Mouse (Mus musculus): ENCODE results near the gene Ahnak. TPM values are rescaled to one million over a fixed set of nuclear protein-coding genes. Genes with fewer than 3 reads are reported as not detected.

Gene Ahnak
- polyA plus RNA-seq, 1 experiment from 2014 or later, result 22.2 TPM

GRCm38 (mm10) chr19:9106096-9106495 is 117.0 kb downstream of the Ahnak start:
- H3K36me3 ChIP-seq (ENCODE audit: control insufficient read depth, insufficient read depth, low read length), result no peaks in the 10 kb centered on the region
- H3K27ac ChIP-seq (ENCODE audit: low read depth), result peak overlapping the region; percentile 62; the same call in 1 of the 2 replicates
- ATAC-seq (replicated peaks; ENCODE audit: low FRiP score, low TSS enrichment, low read depth), result peak; percentile 18; the same call in 1 of the 2 replicates
- H3K9ac ChIP-seq (ENCODE audit: low read length), result no peak overlapping the region
- no peak overlapping the region for H3K4me2 ChIP-seq (ENCODE audit: low read length)
- H3K9me3 ChIP-seq (ENCODE audit: control insufficient read depth, low read length), result no peaks in the 10 kb centered on the region
- no peak overlapping the region for H3K4me3 ChIP-seq (ENCODE audit: low read depth, low read length)
- no peak for DNase-seq (ENCODE audit: low spot score)
- WGBS, result 32% methylated on average over 5 of the region's 5 CpGs
- H3K4me1 ChIP-seq (replicated peaks; ENCODE audit: control insufficient read depth, insufficient read depth, low read length), result peaks cover 20% of the 10 kb centered on the region
- H3K27me3 ChIP-seq (replicated peaks; ENCODE audit: control insufficient read depth, insufficient read depth, low read length), result no peaks in the 10 kb centered on the region

GRCm38 (mm10) chr19:9106751-9107378 is 117.8 kb downstream of the Ahnak start:
- DNase-seq (ENCODE audit: low spot score) (peak; percentile 56), ATAC-seq (replicated peaks; ENCODE audit: low FRiP score, low TSS enrichment, low read depth) (peak; percentile 88)
- 17% methylated on average over 4 of the region's 4 CpGs for WGBS
- no peaks in the 10 kb centered on the region for H3K9me3 ChIP-seq (ENCODE audit: control insufficient read depth, low read length)
- 0 out of 2 replicates have a peak overlapping the region, but pooled peaks have one; percentile 14 for H3K4me2 ChIP-seq (ENCODE audit: low read length)
- no peak overlapping the region for H3K9ac ChIP-seq (ENCODE audit: low read length)
- H3K27ac ChIP-seq (ENCODE audit: low read depth), result peak overlapping the region; percentile 62
- peaks cover 20% of the 10 kb centered on the region for H3K4me1 ChIP-seq (replicated peaks; ENCODE audit: control insufficient read depth, insufficient read depth, low read length)
- H3K36me3 ChIP-seq (ENCODE audit: control insufficient read depth, insufficient read depth, low read length), result no peaks in the 10 kb centered on the region
- no peaks in the 10 kb centered on the region for H3K27me3 ChIP-seq (replicated peaks; ENCODE audit: control insufficient read depth, insufficient read depth, low read length)
- no peak overlapping the region for H3K4me3 ChIP-seq (ENCODE audit: low read depth, low read length)

- Histone ChIP-seq H3K4me2 (ENCODE audit: low read length) (0 out of 2 replicates have a peak overlapping the region, but pooled peaks have one; percentile 14), H3K9ac (ENCODE audit: low read length) (no peak overlapping the region), H3K9me3 (ENCODE audit: control insufficient read depth, low read length) (no peaks in the 10 kb centered on the region), H3K4me3 (ENCODE audit: low read depth, low read length) (no peak overlapping the region), H3K27ac (ENCODE audit: low read depth) (peak overlapping the region; percentile 62), H3K27me3 (replicated peaks; ENCODE audit: control insufficient read depth, insufficient read depth, low read length) (no peaks in the 10 kb centered on the region), H3K4me1 (replicated peaks; ENCODE audit: control insufficient read depth, insufficient read depth, low read length) (peaks cover 20% of the 10 kb centered on the region), H3K36me3 (ENCODE audit: control insufficient read depth, insufficient read depth, low read length) (0 out of 2 replicates have a peak, but pooled peaks cover 2% of the 10 kb centered on the region)
- peak; percentile 54 for DNase-seq (ENCODE audit: low spot score)
- WGBS, result 50% methylated on average over 1 of the region's 1 CpGs
- peak; percentile 42 for ATAC-seq (replicated peaks; ENCODE audit: low FRiP score, low TSS enrichment, low read depth)
Measured at GRCm38 (mm10) chr19:9107379-9107755, 118.3 kb downstream of the Ahnak start.

GRCm38 (mm10) chr19:9108536-9108935 is 119.5 kb downstream of the Ahnak start:
- no peak for ATAC-seq (replicated peaks; ENCODE audit: low FRiP score, low TSS enrichment, low read depth)
- no peak overlapping the region for H3K4me3 ChIP-seq (ENCODE audit: low read depth, low read length)
- 89% methylated on average over 1 of the region's 1 CpGs for WGBS
- no peak overlapping the region for H3K27ac ChIP-seq (ENCODE audit: low read depth)
- H3K9ac ChIP-seq (ENCODE audit: low read length), result no peak overlapping the region
- no peak overlapping the region for H3K4me2 ChIP-seq (ENCODE audit: low read length)
- peaks cover 20% of the 10 kb centered on the region for H3K4me1 ChIP-seq (replicated peaks; ENCODE audit: control insufficient read depth, insufficient read depth, low read length)
- DNase-seq (ENCODE audit: low spot score), result no peak
- H3K27me3 ChIP-seq (replicated peaks; ENCODE audit: control insufficient read depth, insufficient read depth, low read length), result no peaks in the 10 kb centered on the region
- peaks cover 8% of the 10 kb centered on the region for H3K36me3 ChIP-seq (ENCODE audit: control insufficient read depth, insufficient read depth, low read length)
- no peaks in the 10 kb centered on the region for H3K9me3 ChIP-seq (ENCODE audit: control insufficient read depth, low read length)

- Histone ChIP-seq H3K4me1 (replicated peaks; ENCODE audit: control insufficient read depth, insufficient read depth, low read length) (peaks cover 16% of the 10 kb centered on the region), H3K9me3 (ENCODE audit: control insufficient read depth, low read length) (no peaks in the 10 kb centered on the region), H3K4me2 (ENCODE audit: low read length) (no peak overlapping the region), H3K27ac (ENCODE audit: low read depth) (no peak overlapping the region), H3K36me3 (ENCODE audit: control insufficient read depth, insufficient read depth, low read length) (peaks cover 13% of the 10 kb centered on the region), H3K27me3 (replicated peaks; ENCODE audit: control insufficient read depth, insufficient read depth, low read length) (no peaks in the 10 kb centered on the region), H3K9ac (ENCODE audit: low read length) (no peak overlapping the region), H3K4me3 (ENCODE audit: low read depth, low read length) (no peak overlapping the region)
- peak; percentile 40; the same call in 1 of the 2 replicates for ATAC-seq (replicated peaks; ENCODE audit: low FRiP score, low TSS enrichment, low read depth)
- DNase-seq (ENCODE audit: low spot score), result peak; percentile 62
- WGBS, result 57% methylated on average over 4 of the region's 4 CpGs
Measured at GRCm38 (mm10) chr19:9110182-9110869, 121.2 kb downstream of the Ahnak start.

- peak; percentile 31 for DNase-seq (ENCODE audit: low spot score)
- Histone ChIP-seq H3K9me3 (ENCODE audit: control insufficient read depth, low read length) (no peaks in the 10 kb centered on the region), H3K27me3 (replicated peaks; ENCODE audit: control insufficient read depth, insufficient read depth, low read length) (no peaks in the 10 kb centered on the region), H3K9ac (ENCODE audit: low read length) (no peak overlapping the region), H3K4me3 (ENCODE audit: low read depth, low read length) (no peak overlapping the region), H3K4me2 (ENCODE audit: low read length) (no peak overlapping the region), H3K36me3 (ENCODE audit: control insufficient read depth, insufficient read depth, low read length) (peaks cover 24% of the 10 kb centered on the region), H3K27ac (ENCODE audit: low read depth) (no peak overlapping the region), H3K4me1 (replicated peaks; ENCODE audit: control insufficient read depth, insufficient read depth, low read length) (peaks cover 7% of the 10 kb centered on the region)
- 70% methylated on average over 8 of the region's 8 CpGs for WGBS
- ATAC-seq (replicated peaks; ENCODE audit: low FRiP score, low TSS enrichment, low read depth), result no peak
Measured at GRCm38 (mm10) chr19:9112043-9112442, 123.0 kb downstream of the Ahnak start.

GRCm38 (mm10) chr19:9116268-9116667 is 127.2 kb downstream of the Ahnak start:
- Histone ChIP-seq H3K27ac (ENCODE audit: low read depth) (no peak overlapping the region), H3K9ac (ENCODE audit: low read length) (no peak overlapping the region), H3K4me1 (replicated peaks; ENCODE audit: control insufficient read depth, insufficient read depth, low read length) (no peaks in the 10 kb centered on the region), H3K27me3 (replicated peaks; ENCODE audit: control insufficient read depth, insufficient read depth, low read length) (no peaks in the 10 kb centered on the region), H3K4me2 (ENCODE audit: low read length) (no peak overlapping the region), H3K4me3 (ENCODE audit: low read depth, low read length) (no peak overlapping the region), H3K9me3 (ENCODE audit: control insufficient read depth, low read length) (no peaks in the 10 kb centered on the region), H3K36me3 (ENCODE audit: control insufficient read depth, insufficient read depth, low read length) (peaks cover 29% of the 10 kb centered on the region)
- ATAC-seq (replicated peaks; ENCODE audit: low FRiP score, low TSS enrichment, low read depth) (no peak), DNase-seq (ENCODE audit: low spot score) (no peak)
- WGBS, result 81% methylated on average over 4 of the region's 4 CpGs

- H3K4me3 ChIP-seq (ENCODE audit: low read depth, low read length), result no peak overlapping the region
- H3K4me2 ChIP-seq (ENCODE audit: low read length), result no peak overlapping the region
- DNase-seq (ENCODE audit: low spot score) (no peak), ATAC-seq (replicated peaks; ENCODE audit: low FRiP score, low TSS enrichment, low read depth) (no peak)
- H3K27me3 ChIP-seq (replicated peaks; ENCODE audit: control insufficient read depth, insufficient read depth, low read length), result no peaks in the 10 kb centered on the region
- H3K9me3 ChIP-seq (ENCODE audit: control insufficient read depth, low read length), result no peaks in the 10 kb centered on the region
- H3K4me1 ChIP-seq (replicated peaks; ENCODE audit: control insufficient read depth, insufficient read depth, low read length), result no peaks in the 10 kb centered on the region
- H3K27ac ChIP-seq (ENCODE audit: low read depth), result no peak overlapping the region
- WGBS, result 79% methylated on average over 5 of the region's 5 CpGs
- no peak overlapping the region for H3K9ac ChIP-seq (ENCODE audit: low read length)
- H3K36me3 ChIP-seq (ENCODE audit: control insufficient read depth, insufficient read depth, low read length), result peaks cover 29% of the 10 kb centered on the region
Measured at GRCm38 (mm10) chr19:9117275-9117674, 128.2 kb downstream of the Ahnak start.
